Mouse (Mus musculus) Patski (cell line): Measurements from ENCODE around the gene Xylt2. TPM values are rescaled to one million over a fixed set of nuclear protein-coding genes. Genes with fewer than 3 reads are reported as not detected.

ENCODE experiments used
- ATAC-seq: fragments of 100-300 bp; one replicate; pipeline ENCODE4 v1.8.0; 2021
- CTCF ChIA-PET: fragments of 350-600 bp; sonication (Branson Sonifier 250); formaldehyde crosslinking; loops from one replicate; lab custom pipeline; 2022; ENCODE audit warnings: inconsistent platforms; lab: Charles Lee
- POLR2A ChIA-PET: fragments of 350-600 bp; sonication (Branson Sonifier 250); formaldehyde crosslinking; loops from one replicate; lab custom pipeline; 2022; ENCODE audit warnings: antibody characterized with exemption, inconsistent platforms; lab: Charles Lee
- DNase-seq: peaks from one replicate; pipeline ENCODE4 v3.0.0-alpha.2; 2011; ENCODE audit warnings: low read depth, low spot score
- H3K27me3 ChIP-seq: fragments of 371-371 bp; one replicate; pipeline ENCODE4 v1.5.1; 2021
- CTCF ChIP-seq: fragments of 100-300 bp; IDR thresholded peaks from one replicate; pipeline ENCODE4 v1.5.1; 2021
- in situ Hi-C: fragments of 300-500 bp; cut with MboI; formaldehyde crosslinking; loops from 3 replicates; pipeline ENCODE4 v1.11.1; 2018; ENCODE audit warnings: low pct_unique_long_range_greater_than_20kb, mixed read lengths
- polyA plus RNA-seq: library from polyadenylated mRNA; unstranded; gene quantifications from one replicate; pipeline ENCODE4 v1.2.3, GENCODE M21; 2021

The Xylt2 gene
- polyA plus RNA-seq, 1 experiment from 2014 or later = 34.5 TPM

DNA sequence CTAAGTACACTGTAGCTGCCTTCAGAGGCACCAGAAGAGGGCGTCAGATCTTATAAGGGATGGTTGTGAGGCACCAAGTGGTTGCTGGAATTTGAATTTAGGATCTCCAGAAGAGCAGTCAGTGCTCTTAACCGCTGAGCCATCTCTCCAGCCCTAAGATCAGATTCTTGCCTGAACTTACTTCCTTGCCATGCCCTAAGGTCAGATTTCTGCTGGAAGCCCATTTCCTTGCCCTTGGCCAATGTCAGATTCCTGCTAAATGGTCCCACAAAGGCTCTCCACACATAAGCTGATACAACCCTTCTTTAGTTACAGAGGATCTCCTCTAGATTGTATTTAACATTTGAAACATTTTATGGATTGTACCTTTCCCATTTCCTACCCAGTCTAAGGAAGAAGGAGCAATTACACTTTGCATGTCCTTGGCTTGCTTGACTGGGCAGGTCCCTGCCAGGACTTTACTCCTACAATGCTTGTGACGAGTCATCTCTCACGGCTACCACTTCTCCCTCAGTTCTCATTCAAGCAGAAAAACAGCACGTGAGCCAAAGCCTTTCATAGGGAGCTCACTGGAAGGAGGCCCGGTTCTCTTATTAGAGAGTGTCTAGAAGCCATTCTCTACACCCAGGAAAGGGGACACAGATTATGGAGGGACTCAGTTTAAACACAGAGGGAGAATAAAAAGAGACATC, 56.4 kb downstream of the Xylt2 start:
- POLR2A ChIA-PET = interaction anchor here (1.0 kb wide), 2 partner anchors 8 to 9 kb away, joined by 3 to 5 read pairs; partner anchors contain the start of gene Lrrc59
- H3K27me3 ChIP-seq = no peaks in the 10 kb centered on the region
- ATAC-seq = peak; percentile 17
- in situ Hi-C loops = no loop called here
- no peak for DNase-seq
- CTCF ChIA-PET = interaction anchor here (1.0 to 3.2 kb wide), 5 partner anchors 10 to 72 kb away, joined by 3 to 38 read pairs (median 5); partner anchors contain the start of genes Lrrc59 and Rsad1
- no peak for TF ChIP-seq CTCF

DNA sequence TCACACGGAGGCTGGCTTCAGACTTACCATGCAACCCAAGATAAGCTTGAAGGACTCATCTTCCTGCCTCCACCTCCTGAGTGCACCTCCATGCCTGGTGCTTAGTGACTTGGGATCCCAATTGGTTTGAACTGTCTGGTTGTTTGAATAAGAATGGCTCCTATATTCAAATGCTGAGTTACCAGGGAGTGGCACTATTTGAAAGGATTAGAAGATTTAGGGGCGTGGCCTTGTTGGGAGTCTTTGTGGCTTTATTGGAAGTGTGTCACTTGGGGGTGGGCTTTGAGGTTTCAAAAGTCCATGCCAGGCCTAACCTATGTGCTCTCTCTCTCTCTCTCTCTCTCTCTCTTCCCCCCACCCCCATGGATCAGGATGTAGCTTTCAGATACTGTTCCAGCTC, 59.7 kb downstream of the Xylt2 start:
- ChIA-PET POLR2A (no interaction called here), CTCF (interaction anchor here (1.2 kb wide), 1 partner anchor 12 kb away, joined by 4 read pairs; the partner anchor contains the start of gene Lrrc59)
- in situ Hi-C loops = no loop called here
- no peak for TF ChIP-seq CTCF
- no peak for ATAC-seq
- no peaks in the 10 kb centered on the region for H3K27me3 ChIP-seq
- DNase-seq = no peak

DNA sequence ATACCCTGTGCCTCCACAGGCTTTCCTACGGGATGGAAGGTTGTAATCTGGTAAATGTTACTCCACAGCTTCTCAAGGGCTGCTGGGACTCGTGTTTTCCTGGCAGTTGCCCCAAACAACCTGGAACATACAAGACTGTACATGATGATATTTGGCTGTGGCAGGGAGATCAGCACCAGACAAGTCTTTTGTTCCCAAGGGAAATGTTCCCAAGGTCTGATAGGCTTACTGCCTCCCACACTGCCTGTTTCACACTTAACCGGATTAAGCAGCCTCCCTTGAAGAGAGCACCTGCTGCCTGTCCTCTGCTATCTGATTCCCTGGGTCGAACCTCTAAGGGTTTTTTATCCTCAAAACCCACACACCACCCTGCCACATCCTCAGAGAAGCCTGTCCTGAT, 61.8 kb downstream of the Xylt2 start:
- ChIA-PET POLR2A (no interaction called here), CTCF (no interaction called here)
- DNase-seq = no peak

DNA sequence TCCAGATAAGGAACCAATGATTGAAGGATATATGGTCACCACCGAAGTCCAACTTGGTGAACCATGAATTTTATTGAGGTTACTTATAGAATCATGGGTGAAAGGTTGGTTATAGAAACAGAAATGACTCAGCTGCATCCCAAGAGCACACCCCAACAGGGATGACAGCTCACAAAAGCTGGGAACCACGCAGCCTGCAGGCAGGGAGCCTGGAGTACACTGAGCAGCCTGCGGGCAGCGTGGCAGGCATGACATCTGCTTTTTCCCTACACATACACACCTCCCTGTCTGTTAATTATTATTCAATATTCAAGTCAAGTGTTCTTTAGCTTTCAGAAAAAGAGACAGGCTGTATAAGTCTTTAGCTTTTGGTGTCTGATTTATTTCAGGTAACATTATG, 62.7 kb downstream of the Xylt2 start:
- ChIA-PET CTCF (no interaction called here), POLR2A (no interaction called here)
- in situ Hi-C loops = no loop called here
- no peaks in the 10 kb centered on the region for H3K27me3 ChIP-seq
- no peak for TF ChIP-seq CTCF
- DNase-seq = no peak
- ATAC-seq = no peak

More for the DNA sequence above, 61.8 kb downstream of the Xylt2 start:
- in situ Hi-C loops = no loop called here
- no peaks in the 10 kb centered on the region for H3K27me3 ChIP-seq
- no peak for TF ChIP-seq CTCF
- no peak for ATAC-seq

Other genes with a start within 250 kb of the Xylt2 start
- gene Cacna1g, start 203.3 kb downstream of the Xylt2 start, polyA plus RNA-seq = 79.1 TPM
- gene Spata20, start 191.3 kb downstream of the Xylt2 start, polyA plus RNA-seq = 0.27 TPM
- gene Epn3, start 177.5 kb downstream of the Xylt2 start, polyA plus RNA-seq = 48.0 TPM
- gene Mycbpap, start 155.8 kb downstream of the Xylt2 start, polyA plus RNA-seq = 1.3 TPM
- gene Rsad1, start 128.3 kb downstream of the Xylt2 start, polyA plus RNA-seq = 11.4 TPM
- 0.04 TPM for gene Chad, start 112.5 kb downstream of the Xylt2 start, polyA plus RNA-seq
- gene Acsf2, start 75.6 kb downstream of the Xylt2 start, polyA plus RNA-seq = 6.5 TPM
- gene Lrrc59, start 47.7 kb downstream of the Xylt2 start, polyA plus RNA-seq = 157 TPM
- 54.1 TPM for gene Mrpl27, start 23.7 kb downstream of the Xylt2 start, polyA plus RNA-seq
- gene Eme1, start 23.6 kb downstream of the Xylt2 start, polyA plus RNA-seq = 6.9 TPM
- not detected for gene Gm11541, start 27.0 kb upstream of the Xylt2 start, polyA plus RNA-seq
- gene Cdc34b, start 64.3 kb upstream of the Xylt2 start, polyA plus RNA-seq = 2.2 TPM
- gene Tmem92, start 105.2 kb upstream of the Xylt2 start, polyA plus RNA-seq = not detected